Mouse (Mus musculus): ENCODE measurements at regions not wholly inside any gene's neighbourhood (a gene's known extent, or its start where the extent isn't known, plus 50 kb on each side); places are given as distances from the start of the nearest gene placed in this dataset.
"Not testable (repeated sequence)": the region's sequence is repeated elsewhere in the genome, so short reads cannot be mapped to it uniquely, and the experiment has no call there.

DNA sequence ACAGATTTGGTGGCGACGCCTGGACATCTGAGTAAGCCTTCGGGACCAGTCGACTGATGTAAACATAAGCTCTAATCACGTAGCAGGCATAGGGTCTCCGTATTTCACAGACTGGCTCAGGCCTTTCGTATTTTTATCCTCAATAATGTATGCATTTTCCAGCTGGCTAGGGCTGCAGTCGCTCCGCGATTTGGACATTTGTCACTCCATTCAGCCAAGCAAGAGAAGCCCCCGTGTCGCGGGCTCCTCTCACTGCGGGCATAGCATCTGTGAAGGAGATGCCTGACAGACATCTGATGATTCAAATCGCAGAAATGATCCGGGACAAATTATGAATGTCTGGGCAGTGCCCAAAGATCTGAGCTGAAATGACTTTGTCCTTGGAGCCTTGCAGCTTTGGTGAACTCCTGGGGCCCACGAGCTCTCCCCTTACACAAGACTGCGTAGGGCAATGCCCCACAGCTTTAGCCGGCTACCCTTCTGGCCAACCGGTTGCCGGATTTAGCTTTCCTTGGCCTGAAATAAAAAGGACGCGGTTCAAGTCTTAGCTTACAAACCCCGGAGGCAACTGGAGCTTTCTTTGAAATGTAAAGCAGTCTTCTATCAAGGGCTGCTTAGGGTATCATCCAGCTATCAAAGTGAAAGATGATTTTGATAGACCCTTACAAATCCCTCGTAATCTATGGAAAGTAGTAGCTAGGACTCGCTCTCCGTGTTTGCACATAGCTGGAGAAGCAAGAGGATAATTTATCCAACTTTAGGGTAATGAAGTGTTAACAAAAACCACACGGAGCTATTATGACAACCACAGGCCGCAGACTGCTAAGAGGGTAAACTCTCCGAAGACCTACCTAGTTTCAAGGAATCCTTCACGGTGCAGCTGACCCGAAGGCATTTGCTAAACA, 270.6 kb downstream of the Etnk1 start:
- DNase-seq: no peak

GRCm38 (mm10) chr6:143438272-143438591, 271.2 kb downstream of the Etnk1 start:
- DNase-seq: no peak

DNA sequence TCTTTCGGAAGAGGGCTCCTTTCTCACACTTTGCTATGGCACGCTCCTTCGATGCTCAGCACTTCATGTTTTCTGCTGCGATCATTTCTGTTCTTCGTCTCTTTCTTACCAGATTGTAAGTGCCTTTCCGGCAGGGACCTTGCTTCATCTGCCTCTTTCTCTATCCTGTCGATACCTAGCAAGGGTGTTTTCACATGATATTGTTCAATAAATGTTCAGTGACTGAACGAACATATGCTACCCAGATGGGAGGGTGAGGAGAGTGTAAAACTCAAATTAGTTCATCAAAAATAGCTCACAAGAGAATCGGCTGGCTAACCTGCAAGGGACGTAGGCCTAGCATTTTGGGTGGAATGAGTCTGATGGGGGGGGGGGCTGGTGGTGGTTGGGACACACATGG, 272.5 kb downstream of the Etnk1 start:
- DNase-seq: no peak

DNA sequence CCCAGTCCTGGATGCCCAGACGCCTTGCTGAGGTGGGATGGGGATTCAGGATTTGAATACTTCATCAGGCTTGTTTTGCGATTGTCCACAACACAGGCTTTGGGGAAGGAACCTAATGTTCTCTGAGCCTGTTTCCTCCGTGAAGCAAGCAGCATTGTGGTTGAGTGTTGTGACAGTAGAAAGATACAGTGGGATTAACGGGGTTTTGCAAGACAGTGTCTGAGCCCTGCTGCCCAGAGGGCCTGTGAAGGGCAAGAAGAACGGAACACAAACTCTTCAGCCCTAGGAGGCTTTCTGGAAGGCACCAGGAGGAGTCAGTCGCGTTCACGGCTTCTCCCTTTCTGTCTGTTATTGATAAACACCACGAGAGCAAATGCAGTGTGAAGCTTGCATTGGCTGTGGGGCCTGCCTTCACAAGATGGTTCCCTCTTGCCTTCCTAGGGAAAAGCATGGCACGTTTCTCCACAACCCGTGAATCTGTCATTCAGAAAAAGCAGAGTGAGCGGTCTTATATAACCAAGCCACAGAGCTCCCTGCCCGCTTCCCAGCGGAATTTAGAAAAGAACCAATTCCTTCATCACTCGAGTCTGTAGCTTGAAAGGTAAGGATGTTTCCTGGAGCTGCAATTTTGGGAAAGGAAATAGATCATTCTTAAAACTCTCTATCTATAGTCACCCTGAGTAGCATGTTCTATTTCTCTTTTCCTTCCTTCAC, 273.4 kb downstream of the Etnk1 start:
- DNase-seq: no peak

DNA sequence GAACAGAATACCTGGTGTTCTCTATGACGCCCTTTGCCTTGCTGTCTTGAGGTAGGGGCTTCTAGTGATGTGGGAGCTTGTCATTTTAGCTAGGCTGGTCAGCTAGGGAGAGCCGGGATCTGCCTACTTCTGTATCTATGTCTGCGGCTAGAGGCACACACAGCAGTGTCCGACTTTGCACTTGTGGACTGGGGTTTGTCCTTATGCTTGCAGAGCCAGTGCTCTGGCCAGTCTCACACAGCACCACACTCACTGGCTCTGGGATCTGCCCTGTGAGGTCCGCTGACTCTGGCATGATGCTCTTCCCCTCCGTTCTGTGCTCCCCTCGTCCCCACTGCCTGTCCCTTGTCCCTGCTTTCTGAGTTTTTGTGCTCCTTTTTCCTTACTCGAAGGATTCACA, 275.3 kb downstream of the Etnk1 start:
- DNase-seq: no peak

DNA sequence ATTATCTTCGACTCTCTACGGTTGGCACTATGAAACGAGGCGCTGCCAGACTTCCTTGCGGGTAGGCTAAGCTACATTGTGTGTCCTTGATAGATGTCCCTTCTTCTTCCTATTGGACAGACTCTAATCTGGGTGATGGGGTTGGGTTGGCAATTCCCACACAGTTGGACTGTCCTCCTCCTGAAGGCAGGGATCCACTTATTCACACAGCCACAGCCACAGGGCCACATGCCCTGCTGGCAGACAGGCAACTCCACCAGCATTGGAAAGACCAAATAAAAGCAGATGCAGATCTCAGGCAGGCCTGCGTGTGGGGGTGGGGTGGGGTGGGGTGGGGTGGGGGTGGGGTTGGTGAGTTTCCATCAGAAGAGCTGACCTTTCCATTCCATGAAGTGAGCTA, 276.4 kb downstream of the Etnk1 start:
- no peak for DNase-seq

DNA sequence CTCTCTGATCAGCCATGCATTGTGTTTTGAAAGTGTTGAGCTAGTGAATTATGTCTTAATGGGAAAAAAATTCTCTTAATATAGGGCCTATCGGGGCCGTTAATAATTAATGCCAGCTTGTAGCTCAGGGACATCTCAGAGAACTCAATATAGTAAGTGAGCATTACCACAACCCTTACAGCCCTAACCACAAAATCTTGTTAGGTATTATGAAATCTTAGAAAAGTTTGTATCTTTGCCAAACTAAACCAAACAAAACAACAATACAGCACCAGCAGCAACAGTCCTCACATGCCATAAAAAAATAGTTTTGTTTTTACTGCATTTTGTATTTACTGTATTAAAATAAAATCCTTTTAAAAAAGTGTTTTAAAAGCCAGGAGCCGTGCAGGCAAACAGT, 277.8 kb downstream of the Etnk1 start:
- DNase-seq: no peak

DNA sequence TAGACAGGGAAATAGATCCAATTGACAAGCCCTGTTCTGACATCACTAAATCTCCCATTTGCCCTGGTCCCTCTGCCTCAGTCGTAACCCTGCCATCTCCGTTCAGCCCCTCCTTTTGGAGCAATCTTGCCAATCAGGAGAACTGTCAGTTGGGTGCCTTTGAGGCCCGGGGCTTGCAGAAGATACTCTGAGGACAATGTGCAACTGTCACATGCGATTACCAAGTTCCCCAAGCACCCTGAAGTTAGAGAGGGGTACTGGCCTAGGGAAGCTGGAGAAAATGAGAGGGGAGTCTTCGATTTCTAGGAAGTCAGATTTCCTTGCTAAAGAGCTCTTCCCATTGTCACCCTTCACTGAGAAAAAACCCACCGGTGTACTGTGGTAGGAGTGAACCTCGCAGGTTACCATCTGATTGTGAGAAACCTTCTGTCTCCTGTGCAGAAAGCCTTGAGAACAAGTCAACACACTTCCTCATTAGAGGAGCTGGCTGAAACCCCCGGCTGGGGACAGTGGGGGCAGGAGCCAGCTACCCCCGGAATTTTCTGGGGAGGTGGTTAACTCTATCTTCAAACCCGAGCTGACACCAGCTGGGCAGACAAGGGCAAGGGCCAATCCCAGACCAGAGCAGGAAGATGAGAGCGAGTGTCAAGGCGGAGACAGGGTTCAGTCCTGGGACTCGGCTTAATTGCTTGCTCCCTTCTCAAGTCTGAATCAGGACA, 279.0 kb downstream of the Etnk1 start:
- no peak for DNase-seq

DNA sequence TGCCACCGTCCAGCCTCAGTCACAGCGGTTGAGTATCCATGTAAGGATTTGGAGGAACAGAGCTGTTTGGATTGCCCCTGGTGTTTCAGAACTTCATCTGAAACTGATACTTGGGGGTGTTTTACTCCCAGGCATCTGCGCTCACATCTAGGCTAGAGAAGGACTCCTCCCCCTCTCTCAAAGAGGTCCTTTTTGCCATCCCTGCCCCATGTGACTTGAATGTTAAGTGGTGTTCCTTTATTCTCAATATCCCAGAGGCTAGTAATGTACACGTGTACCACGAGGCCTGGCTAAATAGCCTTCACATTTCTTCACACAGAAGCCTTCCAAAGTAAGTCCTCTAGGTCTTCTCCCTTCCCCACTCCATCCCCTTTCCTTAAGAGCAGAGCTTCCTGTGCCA, 280.0 kb downstream of the Etnk1 start:
- DNase-seq: no peak

GRCm38 (mm10) chr6:143449071-143449470, 282.1 kb downstream of the Etnk1 start:
- no peak for DNase-seq

- DNase-seq: no peak
These were observed 284.8 kb downstream of the Etnk1 start for GRCm38 (mm10) chr6:143451869-143452268.

- DNase-seq: no peak
These were observed 287.7 kb downstream of the Etnk1 start for GRCm38 (mm10) chr6:143454695-143455218.

DNA sequence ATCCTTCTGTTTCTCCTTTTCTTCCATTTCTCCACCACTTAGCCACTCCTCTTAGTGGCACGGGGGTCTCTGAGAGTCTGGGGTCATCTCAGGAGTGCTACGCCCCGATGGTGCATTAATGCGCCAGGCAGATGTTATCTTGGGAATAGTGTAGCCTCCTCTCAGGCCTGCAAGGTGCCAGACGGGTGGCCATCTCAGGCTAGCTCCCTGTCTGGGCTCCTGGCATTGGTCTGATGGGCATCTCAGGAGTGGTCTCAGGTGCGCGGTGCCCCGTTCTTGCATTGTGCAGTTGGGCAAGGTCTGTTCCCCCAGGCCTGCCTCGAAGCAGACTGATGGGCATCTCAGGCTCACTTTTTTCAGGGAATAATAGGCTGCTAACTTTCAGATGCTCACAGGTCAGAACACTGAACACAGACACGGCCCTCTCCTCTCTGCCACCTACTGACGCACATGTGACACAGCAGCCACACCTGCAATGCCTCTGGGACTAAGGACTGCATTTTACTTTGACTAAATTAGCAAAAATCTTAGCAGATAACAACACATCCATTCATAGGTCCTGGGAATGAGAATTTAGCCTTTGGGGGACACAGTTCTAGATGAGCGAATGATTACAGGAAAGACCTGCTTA, 298.0 kb downstream of the Etnk1 start:
- no peak for DNase-seq

DNA sequence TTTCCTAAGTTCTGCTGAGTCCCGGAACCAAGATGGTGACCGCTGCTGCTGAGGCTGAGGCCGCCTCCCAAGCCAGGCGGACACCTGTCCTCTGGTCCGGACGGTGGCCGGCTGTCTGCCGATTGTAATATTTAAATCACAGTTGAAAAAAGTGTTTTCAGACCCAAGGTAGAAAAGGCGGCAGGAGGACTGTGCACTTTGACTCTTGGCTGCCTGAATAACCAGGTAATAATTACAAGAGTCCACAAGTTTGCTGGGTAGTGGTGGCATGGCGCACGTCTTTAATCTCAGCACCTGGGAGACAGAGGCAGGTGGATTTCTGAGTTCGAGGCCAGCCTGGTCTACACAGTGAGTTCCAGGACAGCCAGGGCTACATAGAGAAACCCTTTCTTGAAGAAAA, 305.7 kb downstream of the Etnk1 start:
- DNase-seq: not testable (repeated sequence)

- no peak for DNase-seq
These were observed 307.4 kb downstream of the Etnk1 start for GRCm38 (mm10) chr6:143474396-143474795.

DNA sequence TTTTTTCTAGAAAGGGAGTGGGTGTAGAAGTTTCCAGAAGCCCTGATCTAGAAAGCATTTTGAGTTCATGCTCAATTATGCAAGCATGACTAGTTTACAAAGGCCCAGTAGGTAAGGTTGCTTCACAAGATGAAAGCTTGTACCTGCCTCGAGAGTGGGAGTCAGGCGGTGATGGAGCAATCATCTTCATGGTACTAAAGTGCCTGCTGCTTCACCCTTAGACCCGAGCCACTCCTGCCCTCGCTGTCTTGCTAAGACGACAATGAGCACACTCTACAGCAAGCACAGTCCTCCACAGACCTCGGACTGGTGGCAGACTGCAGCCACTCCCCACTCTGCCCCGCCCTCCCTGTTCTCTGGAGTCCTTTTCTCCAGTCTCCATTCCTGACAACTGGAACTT, 308.3 kb downstream of the Etnk1 start:
- no peak for DNase-seq

DNA sequence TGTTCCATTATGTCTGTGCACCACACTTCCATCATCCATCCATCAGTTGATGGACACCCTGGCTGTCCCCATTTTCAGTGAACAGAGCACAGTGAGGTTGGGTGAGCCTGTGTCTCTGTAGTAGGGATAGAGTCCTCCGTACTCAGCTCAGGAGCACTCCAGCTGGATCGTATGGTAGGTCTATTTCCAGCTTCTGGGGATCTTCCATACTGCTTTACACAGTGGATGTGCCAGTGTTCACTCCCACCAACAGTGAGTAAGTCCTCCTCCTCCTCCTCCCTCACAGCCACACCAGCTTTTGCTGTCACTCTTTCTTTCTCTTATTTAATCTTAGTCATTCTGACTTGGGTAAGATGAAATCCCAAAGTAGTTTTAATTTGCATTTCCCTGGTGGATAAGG, 310.4 kb downstream of the Etnk1 start:
- peak in 1 of 2 experiments; percentile 7 for DNase-seq

- no peak for DNase-seq
These were observed 312.2 kb downstream of the Etnk1 start for GRCm38 (mm10) chr6:143479239-143479638.

DNA sequence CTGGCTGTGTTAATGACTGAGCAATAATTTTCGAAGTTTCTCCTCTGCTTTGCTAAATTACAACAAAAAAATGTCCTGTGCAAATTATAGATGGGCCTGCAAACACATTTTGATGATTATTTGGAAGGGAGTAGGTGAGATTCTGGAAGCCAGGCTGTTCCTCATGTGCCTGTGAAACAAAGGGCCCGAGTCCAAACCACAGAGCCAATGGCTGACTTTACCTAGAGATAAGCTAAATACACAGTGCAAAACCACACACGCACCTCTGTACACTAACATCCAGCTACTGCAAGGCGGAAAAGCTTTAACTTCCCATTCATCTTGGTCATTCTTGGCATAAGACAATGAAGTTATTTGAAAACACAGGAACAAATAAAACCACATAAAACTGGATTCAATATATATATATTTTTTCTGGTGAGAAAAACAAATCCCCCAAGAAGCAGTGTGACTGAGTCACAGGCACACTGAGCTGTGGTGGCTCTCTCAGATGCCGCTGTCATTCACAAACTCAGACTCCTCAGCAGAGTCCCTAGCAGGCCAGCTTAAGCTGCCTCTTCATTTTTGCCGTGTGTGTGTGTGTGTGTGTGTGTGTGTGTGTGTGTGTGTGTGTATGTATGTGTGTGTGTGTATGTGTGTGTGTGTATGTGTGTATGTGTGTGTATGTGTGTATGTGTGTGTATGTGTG, 312.8 kb downstream of the Etnk1 start:
- no peak for DNase-seq

- no peak for DNase-seq
These were observed 315.3 kb downstream of the Etnk1 start for GRCm38 (mm10) chr6:143482272-143482671.

GRCm38 (mm10) chr6:143482868-143483267, 315.8 kb downstream of the Etnk1 start:
- DNase-seq: no peak

DNA sequence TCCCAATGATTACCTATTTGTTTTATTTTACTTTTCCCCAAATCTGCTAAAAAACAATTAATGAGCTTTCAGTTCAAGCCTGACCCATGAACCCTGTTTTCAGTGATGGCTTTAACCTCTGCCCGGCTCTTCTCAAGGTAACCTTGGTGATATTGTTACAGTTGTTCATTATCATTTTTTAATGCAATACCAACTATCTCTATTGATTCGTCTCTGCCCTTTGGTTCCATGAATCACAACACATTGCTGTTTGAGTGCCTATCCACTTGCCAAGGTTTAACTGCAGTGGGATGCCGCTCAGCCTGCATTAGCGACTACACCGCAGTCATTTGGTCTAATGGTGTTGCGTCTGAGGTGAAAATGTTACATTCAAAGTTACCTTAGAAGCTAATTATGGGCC, 317.9 kb downstream of the Etnk1 start:
- DNase-seq: no peak

Data from layer of hippocampus, postnatal 36 days (tissue).